Mouse (Mus musculus) heart, postnatal 0 days (tissue): ENCODE data around the gene Psmd11. TPM values are rescaled to one million over a fixed set of nuclear protein-coding genes. Genes with fewer than 3 reads are reported as not detected.

Experiments used
- ATAC-seq: fragments of 200-750 bp; cut with Nextera tagmentation; 2 replicates; pipeline ENCODE4 v1.8.0; 2017; ENCODE audit warnings: low read depth, moderate number of reproducible peaks, moderate library complexity; ENCODE audit not compliant: insufficient read depth
- DNase-seq: peaks from one replicate; pipeline ENCODE4 v3.0.0-alpha.2; 2016; ENCODE audit warnings: low spot score
- H3K27ac ChIP-seq: fragments of 300-500 bp; sonication (generic); 2 replicates; pipeline ENCODE4 v1.5.1; 2014; ENCODE audit warnings: low read depth, mild to moderate bottlenecking
- H3K27me3 ChIP-seq: fragments of 300-500 bp; sonication (generic); 2 replicates; pipeline ENCODE4 v1.6.1; 2014; ENCODE audit warnings: low read length, mixed read lengths; ENCODE audit not compliant: control insufficient read depth, insufficient read depth
- H3K36me3 ChIP-seq: fragments of 300-500 bp; sonication (generic); replicated peaks from 2 replicates; pipeline ENCODE4 v1.6.1; 2014; ENCODE audit warnings: low read length, mixed read lengths; ENCODE audit not compliant: control insufficient read depth, insufficient read depth
- H3K4me1 ChIP-seq: fragments of 300-500 bp; sonication (generic); 2 replicates; pipeline ENCODE4 v1.6.1; 2014; ENCODE audit warnings: antibody characterized with exemption; ENCODE audit not compliant: control insufficient read depth, insufficient read depth
- H3K4me2 ChIP-seq: fragments of 300-500 bp; sonication (generic); 2 replicates; pipeline ENCODE4 v1.6.1; 2014; ENCODE audit warnings: low read depth, mild to moderate bottlenecking, low read length, moderate library complexity
- H3K4me3 ChIP-seq: fragments of 300-500 bp; sonication (generic); 2 replicates; pipeline ENCODE4 v1.5.1; 2014; ENCODE audit warnings: low read depth, low read length
- H3K9ac ChIP-seq: fragments of 300-500 bp; sonication (generic); replicated peaks from 2 replicates; pipeline ENCODE4 v1.6.1; 2014; ENCODE audit warnings: low read depth, low read length, mixed read lengths
- H3K9me3 ChIP-seq: fragments of 300-500 bp; sonication (generic); replicated peaks from 2 replicates; pipeline ENCODE4 v1.6.1; 2016; ENCODE audit warnings: low read length; ENCODE audit not compliant: control insufficient read depth
- CTCF ChIP-seq: IDR thresholded peaks from 2 replicates; pipeline ENCODE4 v1.5.1; 2016; ENCODE audit warnings: antibody characterized with exemption, control low read depth, low read depth
- EP300 ChIP-seq: IDR thresholded peaks from 2 replicates; pipeline ENCODE4 v1.6.1; 2016; ENCODE audit warnings: antibody characterized with exemption, low read depth
- WGBS: fragments of 180-500 bp; shearing (Covaris S2); extraction: QIAGEN DNeasy Blood & Tissue Kit; methylation state at CpG from one replicate; pipeline ENCODE4 v1.1.7; 2014; 5-methylcytosine and 5-hydroxymethylcytosine counted together
- polyA plus RNA-seq: library from polyadenylated mRNA; unstranded; fragments of >200 nt; fragmentation: Nextera tagmentation; extraction: Ambion mirVana; gene quantifications from 2 replicates; pipeline ENCODE4 v1.2.1, GENCODE M21; 2015
- total RNA-seq: library from RNA; depleted of rRNA; stranded (reverse); fragments of >200 nt; gene quantifications from 2 replicates; pipeline ENCODE4 v1.2.3, GENCODE M21; 2014; ENCODE audit warnings: low replicate concordance

Gene Psmd11
- total and polyA plus RNA-seq, 2 experiments from 2014 or later = 36.0 to 187 TPM

- ATAC-seq = no peak
- H3K27ac ChIP-seq = peak overlapping the region; percentile 54
- H3K4me1 ChIP-seq = 0 out of 2 replicates have a peak, but pooled peaks cover 7% of the 10 kb centered on the region
- H3K9me3 ChIP-seq = no peaks in the 10 kb centered on the region
- no peaks in the 10 kb centered on the region for H3K36me3 ChIP-seq
- TF ChIP-seq EP300 (no peak), CTCF (no peak)
- 47% methylated on average over 5 of the region's 5 CpGs for WGBS
- no peak overlapping the region; the same call in 1 of the 2 replicates for H3K9ac ChIP-seq
- no peak for DNase-seq
- no peaks in the 10 kb centered on the region for H3K27me3 ChIP-seq
- 0 out of 2 replicates have a peak overlapping the region, but pooled peaks have one; percentile 4 for H3K4me3 ChIP-seq
- peak overlapping the region; percentile 41 for H3K4me2 ChIP-seq
Measured at GRCm38 (mm10) chr11:80509176-80509506, 80.7 kb downstream of the Psmd11 start.

GRCm38 (mm10) chr11:80510124-80510523 lies 81.7 kb downstream of the Psmd11 start:
- ATAC-seq (no peak), DNase-seq (no peak)
- H3K4me2 ChIP-seq = no peak overlapping the region
- H3K9me3 ChIP-seq = no peaks in the 10 kb centered on the region
- H3K4me3 ChIP-seq = no peak overlapping the region
- TF ChIP-seq CTCF = no peak
- TF ChIP-seq EP300 = no peak
- H3K27me3 ChIP-seq = no peaks in the 10 kb centered on the region
- WGBS = 88% methylated on average over 10 of the region's 10 CpGs
- no peaks in the 10 kb centered on the region for H3K36me3 ChIP-seq
- H3K9ac ChIP-seq = no peak overlapping the region
- H3K4me1 ChIP-seq = 0 out of 2 replicates have a peak, but pooled peaks cover 7% of the 10 kb centered on the region
- no peak overlapping the region for H3K27ac ChIP-seq

GRCm38 (mm10) chr11:80512313-80513056 lies 84.1 kb downstream of the Psmd11 start:
- no peak overlapping the region for H3K27ac ChIP-seq
- no peaks in the 10 kb centered on the region for H3K27me3 ChIP-seq
- WGBS = 87% methylated on average over 19 of the region's 19 CpGs
- H3K4me2 ChIP-seq = no peak overlapping the region
- H3K9me3 ChIP-seq = no peaks in the 10 kb centered on the region
- no peak for ATAC-seq
- no peak overlapping the region for H3K4me3 ChIP-seq
- TF ChIP-seq CTCF (no peak), EP300 (no peak)
- no peak for DNase-seq
- H3K9ac ChIP-seq = no peak overlapping the region
- 0 out of 2 replicates have a peak, but pooled peaks cover 7% of the 10 kb centered on the region for H3K4me1 ChIP-seq
- no peaks in the 10 kb centered on the region for H3K36me3 ChIP-seq

- peaks cover 4% of the 10 kb centered on the region; the same call in 1 of the 2 replicates for H3K4me1 ChIP-seq
- no peak overlapping the region for H3K27ac ChIP-seq
- H3K36me3 ChIP-seq = no peaks in the 10 kb centered on the region
- TF ChIP-seq CTCF (no peak), EP300 (no peak)
- 56% methylated on average over 7 of the region's 7 CpGs for WGBS
- no peak for DNase-seq
- no peak for ATAC-seq
- no peaks in the 10 kb centered on the region for H3K27me3 ChIP-seq
- H3K4me3 ChIP-seq = no peak overlapping the region
- H3K9me3 ChIP-seq = no peaks in the 10 kb centered on the region
- H3K4me2 ChIP-seq = no peak overlapping the region
- H3K9ac ChIP-seq = no peak overlapping the region
Measured at GRCm38 (mm10) chr11:80513796-80514195, 85.4 kb downstream of the Psmd11 start.

GRCm38 (mm10) chr11:80515346-80515745 lies 86.9 kb downstream of the Psmd11 start:
- ATAC-seq = no peak
- Histone ChIP-seq H3K9ac (no peak overlapping the region), H3K9me3 (no peaks in the 10 kb centered on the region), H3K4me2 (no peak overlapping the region), H3K27me3 (no peaks in the 10 kb centered on the region), H3K36me3 (no peaks in the 10 kb centered on the region), H3K27ac (no peak overlapping the region), H3K4me1 (no peaks in the 10 kb centered on the region; the same call in 1 of the 2 replicates), H3K4me3 (no peak overlapping the region)
- TF ChIP-seq CTCF (no peak), EP300 (no peak)
- 83% methylated on average over 1 of the region's 1 CpGs for WGBS
- DNase-seq = no peak
